Mouse (Mus musculus): Measurements from ENCODE around the gene Sdsl. TPM values are rescaled to one million over a fixed set of nuclear protein-coding genes. Genes with fewer than 3 reads are reported as not detected.

Gene Sdsl
- polyA plus RNA-seq, 1 experiment: 10.0 TPM

GRCm38 (mm10) chr5:120424657-120425056 lies 48.0 kb downstream of the Sdsl start:
- Histone ChIP-seq H3K4me1 (ENCODE audit: control insufficient read depth, insufficient read depth, low read length) (no peaks in the 10 kb centered on the region), H3K27ac (ENCODE audit: insufficient read depth, low read depth, low read length) (no peak overlapping the region), H3K27me3 (replicated peaks; ENCODE audit: control insufficient read depth, insufficient read depth, low read length) (peaks cover 3% of the 10 kb centered on the region; the same call in 1 of the 2 replicates), H3K36me3 (ENCODE audit: control insufficient read depth, insufficient read depth, low read length) (no peaks in the 10 kb centered on the region), H3K4me3 (ENCODE audit: insufficient read depth, low read depth, low read length) (no peak overlapping the region)
- TF ChIP-seq POLR2A (IDR thresholded peaks at IDR 0.05; ENCODE audit: low read depth, low read length): no peak
- TF ChIP-seq CTCF (conservative IDR thresholded peaks at IDR 0.05; ENCODE audit: insufficient read depth, insufficient read length, low read depth, low read length): no peak
- WGBS: 1% methylated on average over 11 of the region's 11 CpGs
- no peak for DNase-seq

GRCm38 (mm10) chr5:120424039-120424438 lies 48.6 kb downstream of the Sdsl start:
- WGBS: 1% methylated on average over 19 of the region's 19 CpGs
- H3K27me3 ChIP-seq (replicated peaks; ENCODE audit: control insufficient read depth, insufficient read depth, low read length): peaks cover 3% of the 10 kb centered on the region; the same call in 1 of the 2 replicates
- TF ChIP-seq CTCF (conservative IDR thresholded peaks at IDR 0.05; ENCODE audit: insufficient read depth, insufficient read length, low read depth, low read length): no peak
- no peak for TF ChIP-seq POLR2A (IDR thresholded peaks at IDR 0.05; ENCODE audit: low read depth, low read length)

GRCm38 (mm10) chr5:120420106-120420505 lies 52.5 kb downstream of the Sdsl start:
- WGBS: 77% methylated on average over 8 of the region's 8 CpGs
- Histone ChIP-seq H3K27ac (ENCODE audit: insufficient read depth, low read depth, low read length) (no peak overlapping the region), H3K4me3 (ENCODE audit: insufficient read depth, low read depth, low read length) (no peak overlapping the region), H3K4me1 (ENCODE audit: control insufficient read depth, insufficient read depth, low read length) (no peaks in the 10 kb centered on the region), H3K27me3 (replicated peaks; ENCODE audit: control insufficient read depth, insufficient read depth, low read length) (peaks cover 3% of the 10 kb centered on the region; the same call in 1 of the 2 replicates), H3K36me3 (ENCODE audit: control insufficient read depth, insufficient read depth, low read length) (no peaks in the 10 kb centered on the region)
- TF ChIP-seq CTCF (conservative IDR thresholded peaks at IDR 0.05; ENCODE audit: insufficient read depth, insufficient read length, low read depth, low read length): no peak
- DNase-seq: no peak

More at GRCm38 (mm10) chr5:120424039-120424438, 48.6 kb downstream of the Sdsl start:
- Histone ChIP-seq H3K27ac (ENCODE audit: insufficient read depth, low read depth, low read length) (no peak overlapping the region), H3K36me3 (ENCODE audit: control insufficient read depth, insufficient read depth, low read length) (no peaks in the 10 kb centered on the region), H3K4me1 (ENCODE audit: control insufficient read depth, insufficient read depth, low read length) (no peaks in the 10 kb centered on the region), H3K4me3 (ENCODE audit: insufficient read depth, low read depth, low read length) (no peak overlapping the region)
- peak; percentile 60 for DNase-seq

GRCm38 (mm10) chr5:120413436-120413835 lies 59.2 kb downstream of the Sdsl start:
- H3K4me1 ChIP-seq (ENCODE audit: control insufficient read depth, insufficient read depth, low read length): no peaks in the 10 kb centered on the region
- no peak overlapping the region for H3K4me3 ChIP-seq (ENCODE audit: insufficient read depth, low read depth, low read length)
- no peak for DNase-seq
- TF ChIP-seq POLR2A (IDR thresholded peaks at IDR 0.05; ENCODE audit: low read depth, low read length): no peak
- TF ChIP-seq CTCF (conservative IDR thresholded peaks at IDR 0.05; ENCODE audit: insufficient read depth, insufficient read length, low read depth, low read length): no peak
- no peaks in the 10 kb centered on the region for H3K36me3 ChIP-seq (ENCODE audit: control insufficient read depth, insufficient read depth, low read length)
- whole genome bisulfite sequencing: 83% methylated on average over 6 of the region's 6 CpGs
- H3K27me3 ChIP-seq (replicated peaks; ENCODE audit: control insufficient read depth, insufficient read depth, low read length): no peaks in the 10 kb centered on the region
- no peak overlapping the region for H3K27ac ChIP-seq (ENCODE audit: insufficient read depth, low read depth, low read length)

GRCm38 (mm10) chr5:120409385-120410378 lies 62.9 kb downstream of the Sdsl start:
- H3K27me3 ChIP-seq (replicated peaks; ENCODE audit: control insufficient read depth, insufficient read depth, low read length): no peaks in the 10 kb centered on the region
- no peak overlapping the region for H3K27ac ChIP-seq (ENCODE audit: insufficient read depth, low read depth, low read length)
- 2% methylated on average over 41 of the region's 41 CpGs for WGBS
- TF ChIP-seq POLR2A (IDR thresholded peaks at IDR 0.05; ENCODE audit: low read depth, low read length) (no peak), CTCF (conservative IDR thresholded peaks at IDR 0.05; ENCODE audit: insufficient read depth, insufficient read length, low read depth, low read length) (no peak)
- no peaks in the 10 kb centered on the region for H3K4me1 ChIP-seq (ENCODE audit: control insufficient read depth, insufficient read depth, low read length)
- no peaks in the 10 kb centered on the region for H3K36me3 ChIP-seq (ENCODE audit: control insufficient read depth, insufficient read depth, low read length)
- DNase-seq: no peak
- H3K4me3 ChIP-seq (ENCODE audit: insufficient read depth, low read depth, low read length): no peak overlapping the region

- H3K36me3 ChIP-seq (ENCODE audit: control insufficient read depth, insufficient read depth, low read length): no peaks in the 10 kb centered on the region
- no peak overlapping the region for H3K27ac ChIP-seq (ENCODE audit: insufficient read depth, low read depth, low read length)
- 68% methylated on average over 14 of the region's 14 CpGs for WGBS
- H3K4me1 ChIP-seq (ENCODE audit: control insufficient read depth, insufficient read depth, low read length): no peaks in the 10 kb centered on the region
- no peaks in the 10 kb centered on the region for H3K27me3 ChIP-seq (replicated peaks; ENCODE audit: control insufficient read depth, insufficient read depth, low read length)
- no peak for DNase-seq
- no peak overlapping the region for H3K4me3 ChIP-seq (ENCODE audit: insufficient read depth, low read depth, low read length)
- TF ChIP-seq CTCF (conservative IDR thresholded peaks at IDR 0.05; ENCODE audit: insufficient read depth, insufficient read length, low read depth, low read length): no peak
These were observed 63.7 kb downstream of the Sdsl start for GRCm38 (mm10) chr5:120408933-120409332.

Other genes starting within 250 kb of the Sdsl start
- gene Lhx5, start 41.1 kb downstream of the Sdsl start, polyA plus RNA-seq (2012; rRNA removed): not detected in 2 replicates
- not detected in 2 replicates for gene Sds, start 3.7 kb upstream of the Sdsl start, polyA plus RNA-seq (2012; rRNA removed)
- 48.1 and 49.3 TPM in 2 replicates for gene Plbd2, start 30.8 kb upstream of the Sdsl start, polyA plus RNA-seq (2012; rRNA removed)
- gene Slc8b1, start 38.4 kb upstream of the Sdsl start, polyA plus RNA-seq (2012; rRNA removed): 23.0 and 25.8 TPM in 2 replicates
- 200 and 216 TPM in 2 replicates for gene Tpcn1, start 115.9 kb upstream of the Sdsl start, polyA plus RNA-seq (2012; rRNA removed)
- 2.1 and 2.5 TPM in 2 replicates for gene Iqcd, start 116.2 kb upstream of the Sdsl start, polyA plus RNA-seq (2012; rRNA removed)
- gene Rita1, start 139.8 kb upstream of the Sdsl start, polyA plus RNA-seq (2012; rRNA removed): 25.2 and 32.1 TPM in 2 replicates
- 29.3 and 31.6 TPM in 2 replicates for gene Ddx54, start 139.9 kb upstream of the Sdsl start, polyA plus RNA-seq (2012; rRNA removed)
- gene Cfap73, start 161.4 kb upstream of the Sdsl start, polyA plus RNA-seq (2012; rRNA removed): not detected in 2 replicates
- 2.3 and 3.4 TPM in 2 replicates for gene Rasal1, start 176.0 kb upstream of the Sdsl start, polyA plus RNA-seq (2012; rRNA removed)
- 1.5 and 4.4 TPM in 2 replicates for gene Dtx1, start 239.1 kb upstream of the Sdsl start, polyA plus RNA-seq (2012; rRNA removed)

All from kidney, adult 2 months (tissue).